Mouse (Mus musculus) ZHBTc4 (cell line): Measurements from ENCODE around the gene Deup1.
"Not testable (repeated sequence)": the region's sequence is repeated elsewhere in the genome, so short reads cannot be mapped to it uniquely, and the experiment has no call there.

Source experiments
- DNase-seq: peaks from one replicate; pipeline ENCODE4 v3.0.0-alpha.2; 2011; ENCODE audit warnings: low read depth, low spot score

The Deup1 gene

DNA sequence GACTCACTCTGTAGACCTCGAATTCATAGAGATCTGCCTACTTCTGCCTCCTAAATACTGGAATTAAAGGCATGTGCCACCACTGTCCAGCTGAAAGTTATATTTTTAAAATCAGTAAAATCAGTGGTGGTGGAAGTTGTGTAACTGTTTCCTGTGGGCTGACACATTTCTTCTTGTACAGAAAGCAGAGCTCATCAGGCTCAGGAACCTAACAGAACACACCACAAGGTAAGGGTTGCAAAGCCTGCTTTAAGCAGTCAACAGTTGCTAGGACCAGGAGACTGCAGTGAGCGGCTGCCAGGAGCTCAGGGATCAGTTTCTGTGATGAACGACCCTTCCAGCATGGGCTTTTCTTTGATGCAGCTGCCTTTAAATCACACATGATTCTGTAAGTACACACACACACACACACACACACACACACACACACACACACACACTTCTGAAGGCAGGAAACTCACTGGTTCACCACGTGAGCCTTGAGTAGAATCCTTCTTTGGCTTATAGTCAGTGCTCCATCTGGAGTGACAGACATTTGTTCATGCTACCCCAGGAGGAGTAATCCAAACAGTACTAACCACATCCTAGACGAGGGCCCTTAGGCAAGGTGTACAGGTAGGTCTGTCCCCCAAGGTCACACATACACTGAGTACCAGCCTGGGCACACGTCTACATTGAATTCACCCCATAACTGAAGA is 40.4 kb downstream of the Deup1 start:
- DNase-seq, result no peak

DNA sequence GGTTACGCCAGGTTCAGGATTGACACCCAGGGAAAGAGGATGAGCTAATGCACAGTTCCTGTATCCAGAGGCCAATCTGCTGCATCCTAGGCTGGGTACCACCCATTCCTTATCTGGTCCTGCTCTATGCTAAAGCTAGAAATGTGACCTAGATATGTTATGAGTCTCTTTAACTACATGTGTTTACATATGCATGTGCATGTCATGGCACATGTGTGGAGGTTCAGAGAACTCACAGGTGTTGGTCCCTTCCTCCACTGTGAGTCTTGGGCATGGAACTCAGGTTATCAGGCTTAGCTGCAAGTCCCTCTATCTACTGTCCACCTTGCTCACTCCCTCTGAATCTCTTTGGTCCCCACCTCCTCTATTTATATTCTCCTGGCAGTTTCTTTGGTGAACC is 41.8 kb downstream of the Deup1 start:
- DNase-seq, result no peak

DNA sequence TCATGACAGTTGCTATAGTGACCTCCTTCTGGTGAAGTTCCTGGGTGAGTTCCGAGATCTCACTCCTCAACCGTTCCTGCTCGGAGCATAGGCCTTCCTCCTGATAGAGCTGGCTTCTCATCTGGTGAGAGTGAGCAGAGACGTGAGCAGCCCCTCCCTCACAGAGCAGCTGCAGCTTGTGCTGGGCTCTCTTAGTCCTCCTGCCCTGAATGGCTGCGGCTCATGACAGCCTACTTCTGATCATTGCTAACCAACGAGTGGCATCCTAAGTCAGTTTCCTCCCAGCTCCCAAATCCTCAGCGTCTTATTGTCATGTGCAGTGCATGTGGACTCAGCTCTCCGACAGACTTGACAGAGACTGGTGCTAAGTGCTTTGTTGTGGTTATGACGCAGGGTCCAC is 43.5 kb downstream of the Deup1 start:
- DNase-seq, result no peak

DNA sequence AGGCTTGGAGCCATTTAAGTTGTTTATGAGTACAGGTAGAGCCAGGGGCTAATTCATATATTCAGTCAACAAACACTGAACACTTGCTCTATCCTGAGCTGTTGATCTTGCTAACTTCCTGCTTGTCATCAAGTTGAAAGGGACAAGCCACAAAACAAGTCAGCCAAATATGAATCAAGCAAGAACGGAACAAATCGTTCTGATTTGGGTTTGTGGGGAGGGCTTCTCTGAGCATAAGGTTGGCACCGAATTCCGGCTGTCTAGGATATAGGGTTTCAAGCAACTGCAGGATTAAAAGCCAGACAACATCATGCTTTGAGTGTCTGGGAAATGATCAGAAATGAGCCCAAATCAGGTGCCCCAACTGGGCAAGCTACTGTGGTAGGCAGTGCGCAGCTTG is 45.7 kb downstream of the Deup1 start:
- DNase-seq, result no peak

DNA sequence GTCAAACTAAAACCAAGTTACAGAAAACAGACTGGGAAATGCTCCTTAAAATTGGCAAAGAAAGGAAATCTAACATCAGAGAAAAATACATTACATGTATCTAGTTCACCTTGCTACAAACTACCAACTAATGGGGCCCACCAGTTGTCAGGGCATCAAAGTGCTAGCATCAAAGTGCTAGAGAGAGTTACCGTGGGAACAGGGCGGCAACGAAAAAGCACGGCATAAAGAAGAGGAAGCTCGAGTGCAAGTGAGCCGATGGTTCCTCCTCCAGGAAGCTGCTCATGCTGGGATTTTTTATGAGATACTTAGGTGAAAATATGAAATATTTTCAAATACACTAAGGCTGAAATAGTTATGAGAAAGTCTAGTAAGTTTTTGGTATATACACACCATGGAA is 47.6 kb downstream of the Deup1 start:
- DNase-seq, result no peak

DNA sequence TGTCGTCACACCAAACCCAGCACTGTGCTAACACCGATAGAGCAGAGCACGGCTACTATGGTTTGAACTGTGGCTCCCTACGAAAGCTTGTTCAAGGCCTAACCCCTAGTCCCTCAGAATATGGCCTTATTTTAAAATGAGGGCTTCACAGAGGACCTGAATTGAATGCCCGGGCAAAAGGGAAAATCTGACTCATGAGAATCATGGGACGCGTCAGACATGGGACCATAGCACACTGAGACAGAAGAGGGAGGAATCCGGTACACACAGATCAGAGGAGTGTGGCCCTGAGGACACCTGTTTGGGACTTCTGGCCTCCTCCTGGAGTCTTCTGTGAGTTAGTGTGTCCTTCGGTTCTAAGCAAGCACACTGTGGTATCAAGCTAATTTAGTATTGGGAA is 48.8 kb downstream of the Deup1 start:
- DNase-seq, result no peak

DNA sequence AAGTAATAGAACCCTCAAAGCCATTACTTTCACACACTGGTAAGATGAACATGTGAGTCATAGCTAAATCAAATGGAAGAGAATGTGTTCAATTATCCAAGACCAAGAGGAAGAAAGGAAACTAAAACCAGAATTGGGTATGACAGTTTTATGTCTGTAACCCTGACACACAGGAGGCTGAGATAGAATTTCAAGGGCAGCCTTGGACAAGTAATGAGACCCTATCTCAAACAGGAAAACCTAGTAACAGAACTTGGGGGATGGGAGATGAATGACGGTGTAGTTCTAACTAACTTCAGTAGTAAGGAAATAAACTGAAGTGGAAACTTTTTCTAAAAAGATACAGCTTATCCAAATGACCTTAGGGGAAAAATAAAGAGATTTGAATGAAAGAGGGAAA is 49.3 kb downstream of the Deup1 start:
- no peak for DNase-seq

DNA sequence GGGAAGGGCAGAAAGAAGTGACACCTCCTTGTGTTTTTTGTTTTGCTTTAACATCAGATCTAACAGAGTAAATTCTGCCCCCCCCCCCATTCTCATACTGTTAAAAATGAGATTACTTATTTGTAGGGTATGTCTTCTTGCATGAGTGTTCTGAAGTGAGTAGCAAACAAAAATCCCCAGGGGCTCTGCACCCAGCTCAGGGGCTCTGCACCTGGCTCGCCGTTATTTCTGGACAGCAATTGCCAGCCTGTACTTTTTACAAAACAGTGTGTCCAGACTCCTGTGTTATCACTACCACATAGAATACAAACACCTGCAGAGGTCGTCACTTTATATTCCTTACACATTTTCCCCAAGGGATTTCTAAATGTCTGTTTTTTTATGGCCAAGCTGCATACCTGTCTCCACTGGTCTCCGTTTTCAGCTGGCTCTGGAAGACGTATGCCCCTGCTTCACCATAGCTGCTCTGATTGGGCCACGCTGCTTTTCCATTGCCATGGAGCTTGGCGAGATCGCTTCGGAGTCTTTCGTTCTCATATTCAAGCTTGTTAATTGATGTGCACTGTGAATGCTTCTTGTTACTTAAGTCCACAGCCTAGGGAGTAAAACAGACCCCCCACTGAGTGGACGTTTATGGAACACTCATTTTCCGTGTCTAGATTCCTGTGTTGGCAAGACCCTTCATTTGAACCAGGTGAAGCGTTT is 52.8 kb downstream of the Deup1 start:
- DNase-seq, result no peak

DNA sequence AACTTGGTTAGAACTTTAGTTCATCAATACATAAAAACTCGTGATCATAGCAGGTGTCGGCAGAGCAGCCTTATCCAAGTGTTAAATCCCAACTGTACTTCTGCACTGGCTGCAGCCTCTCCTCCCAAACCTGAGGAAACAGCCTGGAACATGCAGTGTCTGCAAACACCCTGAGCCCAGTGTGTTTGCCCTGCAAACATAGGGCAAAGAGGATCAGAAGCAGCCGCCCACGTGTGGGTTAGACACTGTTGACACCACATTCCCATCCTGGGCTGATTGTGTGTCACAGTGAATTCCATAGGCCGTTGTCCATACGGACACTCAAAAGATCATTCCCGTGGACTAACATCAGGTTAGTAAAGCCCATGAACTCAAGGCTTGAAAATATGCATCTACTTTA is 65.4 kb downstream of the Deup1 start:
- DNase-seq, result no peak

DNA sequence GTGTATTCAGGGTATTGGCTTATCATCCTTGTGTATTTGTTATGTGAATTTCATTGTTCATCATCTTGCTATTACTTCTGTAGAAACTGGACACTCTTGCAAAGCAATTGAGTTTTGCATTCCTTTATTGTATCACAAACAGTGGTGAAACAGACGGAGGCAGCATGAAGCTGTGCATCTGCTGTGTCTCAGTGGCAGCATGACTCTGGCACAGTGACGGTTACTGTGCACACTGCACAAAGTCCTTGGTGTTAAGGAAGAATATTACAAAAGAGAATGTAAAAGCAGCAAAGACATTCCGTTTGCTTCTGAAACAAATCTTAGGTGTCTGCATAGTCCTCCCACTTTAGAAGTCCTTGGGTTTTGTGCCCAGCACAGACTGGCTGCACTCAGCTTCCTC is 67.3 kb downstream of the Deup1 start:
- DNase-seq, result no peak

DNA sequence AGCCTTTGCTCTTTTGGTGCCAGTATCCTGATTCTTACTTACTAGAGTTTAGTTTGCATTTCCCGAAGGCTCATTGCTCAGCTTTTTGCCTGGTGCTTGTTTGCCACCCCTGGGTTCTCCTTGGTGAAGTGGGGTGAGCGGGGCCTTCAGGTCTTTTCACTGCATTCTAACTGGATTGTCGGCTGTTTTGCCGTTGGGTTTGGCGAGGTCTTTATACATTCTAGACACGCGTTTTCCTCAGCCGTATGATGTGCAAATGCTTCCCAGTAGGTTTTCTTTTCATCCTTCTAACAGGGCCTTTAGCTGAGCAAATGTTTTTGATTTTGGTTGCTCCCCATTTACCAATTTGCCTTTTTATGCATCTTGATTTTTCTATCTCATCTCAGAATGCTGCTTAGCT is 74.4 kb downstream of the Deup1 start:
- no peak for DNase-seq

DNA sequence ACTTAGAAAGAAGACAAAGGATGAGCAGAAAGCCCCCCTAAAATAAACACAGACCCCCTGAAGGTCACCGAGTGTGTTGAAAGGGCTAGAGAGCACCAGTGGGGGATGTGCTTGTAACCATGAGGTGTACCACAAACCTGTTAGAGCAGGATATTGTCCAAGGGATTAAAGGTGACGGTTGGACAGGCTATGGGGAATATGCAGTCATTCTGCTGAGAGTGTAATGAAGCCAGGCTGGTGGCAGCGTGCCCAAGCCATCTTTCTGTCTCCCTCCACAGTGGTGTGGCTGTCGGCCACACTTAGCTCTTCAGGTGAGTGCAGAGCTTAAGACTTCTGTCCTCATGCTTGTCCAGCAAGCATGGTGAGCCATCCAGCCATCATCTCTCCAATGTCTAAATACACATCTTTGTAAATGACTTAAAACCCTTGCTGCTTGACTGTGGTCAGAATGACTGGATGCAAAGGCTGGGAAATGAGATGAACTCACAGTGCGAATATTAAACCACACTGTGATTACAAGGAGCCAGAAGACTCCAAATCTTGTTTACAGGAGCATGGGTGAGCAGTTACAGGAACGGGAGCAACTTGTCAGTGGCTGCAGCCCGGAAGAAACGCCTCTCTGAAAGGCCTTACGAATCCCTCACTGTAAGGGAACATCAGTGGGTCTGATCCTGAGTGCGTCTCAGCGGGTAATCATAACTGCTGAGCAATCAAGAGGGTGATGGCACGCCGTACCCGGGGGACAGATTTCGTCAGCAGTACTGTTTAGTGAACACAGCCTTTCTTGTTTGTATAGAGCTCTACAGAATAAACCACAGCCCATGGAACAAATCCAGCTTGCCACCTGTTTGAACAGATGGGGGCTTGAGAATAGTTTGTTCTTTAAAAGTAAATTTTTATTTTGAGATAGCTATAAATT is 75.5 kb downstream of the Deup1 start:
- no peak for DNase-seq

DNA sequence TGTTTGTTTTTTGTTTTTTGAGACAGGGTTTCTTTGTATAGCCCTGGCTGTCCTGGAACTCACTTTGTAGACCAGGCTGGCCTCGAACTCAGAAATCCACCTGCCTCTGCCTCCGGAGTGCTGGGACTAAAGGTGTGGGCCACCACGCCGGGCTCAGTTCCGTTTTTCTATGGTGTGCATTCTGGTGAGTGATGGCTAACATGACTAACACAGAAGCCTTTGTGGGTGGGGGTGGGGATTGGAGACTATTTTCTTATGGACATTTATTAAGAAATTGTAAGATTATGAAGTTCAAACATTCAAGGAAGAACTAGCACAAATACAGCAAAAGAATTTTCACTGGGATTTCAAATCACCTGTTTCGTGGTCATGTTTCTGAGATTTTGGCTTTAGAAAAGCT is 76.7 kb downstream of the Deup1 start:
- DNase-seq, result not testable (repeated sequence)

DNA sequence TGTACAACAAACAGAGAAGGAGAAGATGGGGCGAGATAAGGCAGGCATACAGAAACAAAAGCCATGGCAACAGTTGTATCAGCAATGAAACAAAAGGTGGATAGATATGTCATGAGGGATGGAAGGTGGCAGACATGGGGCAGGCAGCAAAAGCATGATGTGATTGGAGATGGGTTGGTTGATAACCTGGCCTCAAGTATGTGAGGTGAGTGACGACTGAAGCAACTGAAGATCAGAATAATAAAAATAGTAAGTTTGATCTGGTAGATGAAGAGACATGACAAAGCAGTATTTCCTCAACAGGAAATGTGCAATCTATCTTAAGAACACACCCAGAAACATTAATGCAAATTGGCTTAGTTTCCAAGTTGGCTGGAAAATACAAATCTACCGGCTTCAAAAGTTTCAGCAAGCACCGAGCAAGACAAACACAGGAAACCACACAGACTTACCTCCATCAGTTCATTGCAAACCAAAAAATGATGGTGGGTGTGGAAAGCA is 77.2 kb downstream of the Deup1 start:
- DNase-seq, result no peak

DNA sequence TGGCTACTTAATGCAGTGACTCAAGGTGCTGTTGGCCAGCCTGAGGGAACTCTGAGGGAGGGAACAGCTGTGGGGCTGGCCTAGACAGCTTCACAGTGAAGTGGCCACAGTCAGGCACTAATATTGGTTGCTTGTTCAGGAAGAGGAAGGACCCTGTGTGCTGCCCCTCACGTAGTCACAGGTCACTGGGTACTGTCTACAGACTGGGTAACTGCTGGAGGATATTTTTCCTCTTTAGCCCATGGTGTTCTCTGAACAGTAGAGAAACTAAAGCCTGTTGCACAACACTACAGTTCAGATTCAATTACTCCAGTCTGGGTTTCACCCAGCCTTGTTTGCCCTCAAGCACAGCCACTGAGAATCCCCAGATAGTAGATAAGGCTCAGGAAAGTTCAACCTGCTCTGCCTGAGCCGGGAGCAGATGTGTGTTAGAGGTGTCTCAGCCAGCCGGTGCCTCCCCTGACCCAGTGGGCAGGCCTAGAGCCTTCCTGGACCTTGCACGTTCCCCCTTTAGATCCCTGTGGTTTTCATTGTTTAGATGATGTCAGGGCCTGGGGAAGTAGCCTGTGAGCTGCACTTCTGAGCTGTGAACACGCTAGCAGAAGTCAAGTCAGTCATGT is 85.9 kb downstream of the Deup1 start:
- DNase-seq, result no peak

DNA sequence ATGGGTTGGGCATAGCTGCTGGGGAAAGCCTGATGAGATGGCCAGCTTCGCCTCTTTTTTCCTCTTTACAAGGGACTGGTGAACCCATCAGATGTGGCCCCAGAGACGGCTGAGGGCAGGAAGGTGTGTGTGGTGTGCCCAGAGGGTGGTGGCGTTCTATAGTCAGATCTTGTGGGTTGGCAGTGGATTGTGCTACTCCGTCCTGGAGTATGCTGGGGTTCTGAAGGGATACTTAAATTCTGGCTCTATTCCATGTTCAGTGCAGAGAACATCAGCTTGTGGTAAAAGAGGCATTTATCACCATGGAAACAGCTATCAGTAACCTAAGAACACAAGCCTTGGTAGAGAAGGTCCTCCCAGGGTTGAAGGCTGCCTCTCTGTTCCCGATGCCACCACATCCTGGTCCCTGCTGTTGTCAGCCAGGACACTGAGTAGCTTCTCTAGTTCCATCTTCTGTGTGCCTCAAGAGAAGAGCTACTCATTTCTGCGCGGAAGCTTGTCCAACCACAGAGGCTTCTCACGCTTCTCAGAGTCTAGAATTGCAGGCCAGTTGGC is 88.7 kb downstream of the Deup1 start:
- no peak for DNase-seq

DNA sequence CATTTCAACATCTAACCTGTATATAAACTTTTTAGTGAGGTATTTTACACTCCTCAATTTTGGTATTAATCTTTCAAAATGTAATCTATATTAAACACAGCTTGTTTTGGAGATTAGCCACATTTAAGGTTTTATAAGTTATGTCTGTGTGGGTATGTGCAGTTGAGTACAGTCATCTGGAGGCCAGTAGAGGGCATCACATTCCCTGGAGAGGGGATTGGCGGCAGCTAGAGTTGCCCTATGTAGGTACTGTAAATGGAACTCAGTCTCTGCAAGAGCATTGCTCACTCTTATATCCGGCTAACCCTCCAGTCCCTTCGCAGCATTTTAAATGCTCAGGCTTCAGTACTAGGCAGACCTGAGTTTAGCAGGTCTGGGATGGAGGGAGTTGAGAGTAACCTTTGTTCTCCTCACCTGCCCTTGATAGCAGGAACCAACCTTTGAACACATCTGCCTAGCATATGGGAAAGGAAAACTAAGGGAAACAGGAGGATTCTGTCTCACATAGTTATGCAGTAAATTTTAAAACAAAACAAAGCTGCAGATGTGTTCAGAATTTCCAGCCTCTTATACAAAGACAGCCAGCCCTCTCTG is 90.2 kb downstream of the Deup1 start:
- no peak for DNase-seq

DNA sequence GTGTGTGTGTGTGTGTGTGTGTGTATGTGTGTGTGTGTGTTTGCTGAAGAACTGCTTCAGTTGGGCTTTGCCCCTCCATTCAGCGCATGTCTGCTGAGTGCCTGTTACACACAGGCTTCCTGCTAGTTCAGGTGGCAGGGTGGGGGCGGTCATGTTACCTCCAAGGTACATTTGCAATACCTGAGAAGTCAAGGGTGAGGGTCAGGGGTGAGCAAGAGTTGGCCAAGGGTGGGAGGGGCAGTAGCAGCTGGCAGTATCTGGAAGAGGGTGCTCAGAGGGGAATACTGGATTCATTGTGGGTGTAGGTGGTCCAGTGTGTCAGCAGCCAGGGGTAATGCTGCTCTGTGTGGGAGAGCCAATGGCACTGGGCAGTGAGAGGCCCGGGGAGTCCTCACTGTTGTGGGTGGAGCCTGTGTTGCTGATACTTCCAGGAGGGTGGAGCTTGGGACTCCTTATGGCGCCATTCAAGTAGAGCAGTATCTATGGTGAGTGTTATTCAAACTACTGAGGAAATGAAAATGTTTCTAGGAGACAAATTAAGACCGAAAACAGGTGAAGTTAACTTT is 90.8 kb downstream of the Deup1 start:
- DNase-seq, result no peak

DNA sequence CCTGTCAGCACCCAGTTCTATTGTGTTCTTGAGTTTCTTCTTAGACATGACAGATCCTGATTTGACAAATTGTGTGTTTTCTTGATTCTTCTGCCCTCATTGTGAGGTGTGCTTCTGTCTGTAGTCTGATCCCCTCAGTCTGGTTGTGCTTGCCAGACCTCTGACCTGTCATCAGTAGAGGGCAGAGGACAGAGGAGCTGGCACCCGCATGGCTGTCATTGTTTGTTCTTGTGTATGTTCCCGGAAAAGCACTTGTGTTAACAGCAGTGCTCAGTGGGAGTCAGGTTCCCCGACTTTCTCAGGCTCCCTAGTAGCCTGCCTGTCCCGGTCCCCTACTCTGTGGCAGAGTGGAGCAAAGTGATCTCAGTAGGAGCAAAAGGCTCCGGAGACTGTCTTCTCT is 92.3 kb downstream of the Deup1 start:
- DNase-seq, result no peak

DNA sequence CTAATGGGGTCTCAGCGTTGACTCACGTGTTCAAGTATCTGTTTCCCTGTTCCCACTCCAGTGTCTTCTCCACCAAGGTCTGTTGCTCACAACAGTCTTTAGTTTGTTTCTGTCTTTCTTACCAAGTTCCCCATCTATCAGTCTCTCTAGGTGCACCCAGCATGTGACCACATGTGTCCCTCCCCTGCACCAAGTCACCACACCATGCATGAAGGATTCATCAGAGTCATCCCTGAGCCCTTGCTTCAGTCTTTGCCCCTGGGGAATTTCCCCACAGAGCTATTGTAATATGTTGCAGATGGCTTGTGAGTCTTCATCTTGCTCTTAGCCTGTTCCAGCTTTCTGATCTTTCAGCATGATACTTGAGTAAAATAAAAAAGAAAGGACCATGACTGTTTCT is 93.6 kb downstream of the Deup1 start:
- no peak for DNase-seq
